Mouse (Mus musculus) intestine, embryonic 16.5 days (tissue): ENCODE data around the gene Psma3. TPM values are rescaled to one million over a fixed set of nuclear protein-coding genes. Genes with fewer than 3 reads are reported as not detected.

ENCODE experiments used
- ATAC-seq: fragments of 200-750 bp; cut with Nextera tagmentation; 2 replicates; pipeline ENCODE4 v1.8.0; 2017; ENCODE audit warnings: moderate TSS enrichment, moderate library complexity
- H3K27ac ChIP-seq: fragments of 300-500 bp; sonication (generic); 2 replicates; pipeline ENCODE4 v1.5.1; 2014; ENCODE audit warnings: mild to moderate bottlenecking, low read length
- H3K27me3 ChIP-seq: fragments of 300-500 bp; sonication (generic); replicated peaks from 2 replicates; pipeline ENCODE4 v1.6.1; 2014; ENCODE audit warnings: low read length, control low read depth, mixed read lengths; ENCODE audit not compliant: control insufficient read depth, insufficient read depth
- H3K36me3 ChIP-seq: fragments of 300-500 bp; sonication (generic); 2 replicates; pipeline ENCODE4 v1.6.1; 2014; ENCODE audit warnings: low read length, control low read depth; ENCODE audit not compliant: control insufficient read depth, insufficient read depth
- H3K4me1 ChIP-seq: fragments of 300-500 bp; sonication (generic); 2 replicates; pipeline ENCODE4 v1.6.1; 2014; ENCODE audit warnings: low read length, control low read depth, mixed read lengths; ENCODE audit not compliant: control insufficient read depth, insufficient read depth
- H3K4me2 ChIP-seq: fragments of 300-500 bp; sonication (generic); 2 replicates; pipeline ENCODE4 v1.6.1; 2014; ENCODE audit warnings: low read depth, low read length, control low read depth
- H3K4me3 ChIP-seq: fragments of 300-500 bp; sonication (generic); 2 replicates; pipeline ENCODE4 v1.5.1; 2014; ENCODE audit warnings: mild to moderate bottlenecking, low read length
- H3K9ac ChIP-seq: fragments of 300-500 bp; sonication (generic); 2 replicates; pipeline ENCODE4 v1.6.1; 2014; ENCODE audit warnings: low read depth, low read length
- H3K9me3 ChIP-seq: fragments of 300-500 bp; sonication (generic); 2 replicates; pipeline ENCODE4 v1.6.1; 2016; ENCODE audit warnings: low read length, control low read depth; ENCODE audit not compliant: control insufficient read depth
- WGBS: fragments of 180-500 bp; shearing (Covaris S2); extraction: QIAGEN DNeasy Blood & Tissue Kit; methylation state at CpG from one replicate; pipeline ENCODE4 v1.1.7; 2014; 5-methylcytosine and 5-hydroxymethylcytosine counted together
- polyA plus RNA-seq: library from polyadenylated mRNA; unstranded; fragments of >200 nt; fragmentation: Nextera tagmentation; extraction: Ambion mirVana; gene quantifications from 2 replicates; pipeline ENCODE4 v1.2.1, GENCODE M21; 2015

Gene Psma3
- polyA plus RNA-seq, result 516 and 562 TPM in 2 replicates

DNA sequence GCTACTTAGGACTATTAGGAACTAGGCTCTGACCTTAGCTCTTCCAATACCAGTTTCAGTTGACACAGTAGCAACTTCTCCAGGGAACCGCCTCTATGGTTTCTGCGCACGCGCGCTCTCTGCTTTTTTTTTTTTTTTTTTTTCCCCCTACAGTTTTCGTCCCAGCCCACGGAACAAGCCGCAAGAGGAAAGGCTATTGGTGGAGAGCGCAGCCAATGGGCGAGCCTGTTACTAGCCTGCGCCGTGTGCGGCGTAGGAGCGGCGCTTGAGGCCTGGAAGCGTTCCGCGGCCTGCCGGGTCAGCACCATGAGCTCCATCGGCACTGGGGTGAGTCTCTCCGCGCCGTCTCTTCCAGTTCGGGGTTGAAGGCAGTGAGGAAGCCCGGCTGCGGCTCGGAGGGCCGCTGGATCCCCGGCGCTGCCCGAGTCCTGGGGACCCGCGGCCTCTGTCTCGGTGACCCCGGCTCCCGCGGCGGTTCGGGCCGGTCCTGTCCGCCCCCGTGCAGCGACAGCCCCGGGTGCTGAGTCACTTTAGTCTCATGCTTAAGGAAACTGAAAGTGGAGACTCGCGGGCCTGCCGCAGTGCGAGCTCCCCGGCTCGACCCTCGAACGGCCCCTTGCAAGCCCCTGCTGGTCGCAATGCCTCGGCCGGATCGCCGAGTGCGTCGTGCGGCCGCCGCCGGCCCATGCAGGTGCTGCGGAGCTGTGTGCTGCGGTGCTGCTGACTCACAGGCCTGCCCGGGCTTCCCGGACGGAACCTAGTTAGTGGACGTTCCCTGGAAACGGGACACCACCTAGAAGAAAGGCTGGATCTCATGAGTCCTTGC, at the start of gene Psma3:
Psma3 (plus strand) TSS at position 181 of the 826 bp plus-strand sequence.
- H3K4me3 ChIP-seq, result peak within 1 kb of the TSS; percentile 78
- no peaks in the 10 kb centered on the region for H3K27me3 ChIP-seq
- peak within 1 kb of the TSS; percentile 97 for H3K9ac ChIP-seq
- H3K4me2 ChIP-seq, result peak within 1 kb of the TSS; percentile 66
- no peaks in the 10 kb centered on the region for H3K9me3 ChIP-seq
- peaks cover 11% of the 10 kb centered on the region for H3K4me1 ChIP-seq
- under 1% methylated on average over 71 of the region's 71 CpGs for WGBS
- no peaks in the 10 kb centered on the region for H3K36me3 ChIP-seq
- ATAC-seq, result peak; percentile 99
- peak within 1 kb of the TSS; percentile 98 for H3K27ac ChIP-seq

DNA sequence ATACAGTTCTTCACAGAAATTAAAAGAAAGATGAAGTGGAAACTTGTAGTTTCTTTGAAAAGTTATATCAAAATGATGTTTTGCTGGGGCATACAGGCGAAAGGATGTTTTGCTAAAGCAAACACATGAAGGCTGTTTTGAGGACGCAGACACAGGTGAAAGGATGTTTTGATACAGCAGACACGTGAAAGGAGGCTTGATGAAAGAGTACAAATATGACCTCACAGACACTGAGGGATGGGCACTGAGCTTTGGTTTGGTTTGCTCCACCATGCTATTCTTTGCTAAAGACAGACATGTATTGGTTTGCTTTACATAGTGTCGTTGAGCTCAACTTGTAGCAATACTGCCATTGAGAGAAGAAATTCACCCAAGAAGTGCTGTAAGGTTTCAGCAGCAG, 44.6 kb upstream of the Psma3 start:
- Histone ChIP-seq H3K9me3 (no peaks in the 10 kb centered on the region), H3K27me3 (no peaks in the 10 kb centered on the region), H3K36me3 (no peaks in the 10 kb centered on the region), H3K4me2 (no peak overlapping the region), H3K4me3 (no peak overlapping the region), H3K27ac (no peak overlapping the region), H3K9ac (no peak overlapping the region), H3K4me1 (no peaks in the 10 kb centered on the region)
- no peak for ATAC-seq
- WGBS, result 78% methylated on average over 4 of the region's 4 CpGs

- peak overlapping the region; percentile 88 for H3K27ac ChIP-seq
- H3K4me1 ChIP-seq, result no peaks in the 10 kb centered on the region
- H3K9me3 ChIP-seq, result no peaks in the 10 kb centered on the region
- peak overlapping the region; percentile 93 for H3K9ac ChIP-seq
- peak; percentile 52 for ATAC-seq
- H3K27me3 ChIP-seq, result no peaks in the 10 kb centered on the region
- H3K36me3 ChIP-seq, result no peaks in the 10 kb centered on the region
- WGBS, result 26% methylated on average over 9 of the region's 12 CpGs
- peak overlapping the region; percentile 87 for H3K4me3 ChIP-seq
- peak overlapping the region; percentile 52 for H3K4me2 ChIP-seq
Measured at GRCm38 (mm10) chr12:70937150-70937549, 37.3 kb upstream of the Psma3 start.

GRCm38 (mm10) chr12:70937571-70938384, 36.6 kb upstream of the Psma3 start, which contains the start of gene Actr10:
Gene Actr10 (plus strand): TSS chr12:70937857.
- no peaks in the 10 kb centered on the region for H3K27me3 ChIP-seq
- ATAC-seq, result peak; percentile 97
- peak within 1 kb of the TSS; percentile 88 for H3K27ac ChIP-seq
- H3K36me3 ChIP-seq, result no peaks in the 10 kb centered on the region
- H3K4me2 ChIP-seq, result peak within 1 kb of the TSS; percentile 62
- peak within 1 kb of the TSS; percentile 93 for H3K9ac ChIP-seq
- WGBS, result under 1% methylated on average over 56 of the region's 59 CpGs
- no peaks in the 10 kb centered on the region for H3K9me3 ChIP-seq
- H3K4me3 ChIP-seq, result peak within 1 kb of the TSS; percentile 87
- H3K4me1 ChIP-seq, result no peaks in the 10 kb centered on the region

GRCm38 (mm10) chr12:70940806-70941205, 33.6 kb upstream of the Psma3 start:
- 93% methylated on average over 7 of the region's 7 CpGs for WGBS
- no peaks in the 10 kb centered on the region for H3K9me3 ChIP-seq
- H3K4me3 ChIP-seq, result no peak overlapping the region
- H3K36me3 ChIP-seq, result peaks cover 4% of the 10 kb centered on the region
- no peaks in the 10 kb centered on the region for H3K27me3 ChIP-seq
- no peak overlapping the region for H3K27ac ChIP-seq
- no peak for ATAC-seq
- H3K4me1 ChIP-seq, result no peaks in the 10 kb centered on the region
- H3K4me2 ChIP-seq, result no peak overlapping the region
- H3K9ac ChIP-seq, result no peak overlapping the region

DNA sequence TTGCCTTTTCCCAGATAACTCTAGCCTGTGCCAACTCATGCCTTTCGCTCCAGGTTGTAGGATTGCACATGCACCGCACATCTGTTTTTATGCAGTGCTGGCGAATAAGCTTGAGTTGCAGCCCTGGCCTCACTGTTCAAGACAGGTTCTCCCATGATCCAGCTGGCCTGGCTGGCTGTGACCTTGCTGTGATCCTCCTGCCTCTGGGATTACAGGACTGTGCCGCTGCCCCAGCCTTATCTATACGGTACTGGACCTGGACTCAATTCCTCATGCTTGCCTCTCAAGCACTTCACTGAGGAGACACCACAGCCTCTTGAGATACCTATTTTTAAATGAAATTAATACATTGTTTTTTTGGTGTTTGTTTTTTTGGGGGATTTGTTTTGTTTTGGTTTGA, 30.2 kb upstream of the Psma3 start:
- 91% methylated on average over 5 of the region's 5 CpGs for WGBS
- H3K4me1 ChIP-seq, result no peaks in the 10 kb centered on the region
- no peak for ATAC-seq
- no peak overlapping the region for H3K9ac ChIP-seq
- H3K27ac ChIP-seq, result no peak overlapping the region
- no peak overlapping the region for H3K4me2 ChIP-seq
- no peak overlapping the region for H3K4me3 ChIP-seq
- H3K36me3 ChIP-seq, result peaks cover 7% of the 10 kb centered on the region
- no peaks in the 10 kb centered on the region for H3K27me3 ChIP-seq
- no peaks in the 10 kb centered on the region for H3K9me3 ChIP-seq

DNA sequence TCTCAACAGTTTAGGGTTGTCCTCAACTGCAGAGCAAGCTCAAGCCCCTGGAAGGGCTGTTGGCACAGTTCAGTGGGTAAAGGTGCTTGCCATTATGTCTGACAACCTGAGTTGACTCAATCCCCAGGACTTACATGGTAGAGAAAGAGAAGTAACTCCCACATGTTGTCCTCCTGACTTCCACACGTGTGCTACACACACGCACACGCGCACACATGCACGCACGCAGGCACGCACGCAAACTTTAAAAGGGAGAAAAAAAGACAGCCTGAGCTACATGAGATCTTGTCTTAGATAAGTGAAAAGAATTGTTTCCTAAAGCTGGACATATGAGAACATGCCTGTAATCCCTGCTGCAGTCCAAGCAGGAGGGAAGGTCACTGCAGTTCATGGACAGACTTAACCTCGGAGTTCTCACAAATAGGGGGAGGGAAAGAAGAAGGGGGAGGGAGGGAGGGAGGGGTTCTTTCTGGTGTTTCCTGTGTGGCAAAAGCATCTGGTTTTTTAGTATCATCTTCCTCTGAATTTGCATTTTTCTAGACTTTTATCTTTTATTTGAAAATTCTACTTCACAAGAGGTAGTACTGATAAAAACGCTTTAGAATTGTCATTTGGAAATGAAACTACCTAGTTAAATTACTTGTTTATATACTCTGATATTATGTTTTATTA, 27.7 kb upstream of the Psma3 start:
- Histone ChIP-seq H3K27me3 (no peaks in the 10 kb centered on the region), H3K4me1 (no peaks in the 10 kb centered on the region), H3K4me3 (no peak overlapping the region), H3K9me3 (no peaks in the 10 kb centered on the region), H3K9ac (no peak overlapping the region), H3K4me2 (no peak overlapping the region), H3K27ac (no peak overlapping the region), H3K36me3 (peaks cover 7% of the 10 kb centered on the region)
- no peak for ATAC-seq
- 89% methylated on average over 10 of the region's 10 CpGs for WGBS

- ATAC-seq, result no peak
- Histone ChIP-seq H3K27ac (no peak overlapping the region), H3K4me1 (no peaks in the 10 kb centered on the region), H3K4me2 (no peak overlapping the region), H3K4me3 (no peak overlapping the region), H3K9me3 (no peaks in the 10 kb centered on the region), H3K36me3 (peaks cover 21% of the 10 kb centered on the region), H3K9ac (no peak overlapping the region), H3K27me3 (no peaks in the 10 kb centered on the region)
- 92% methylated on average over 4 of the region's 4 CpGs for WGBS
Measured at GRCm38 (mm10) chr12:70958640-70959039, 15.8 kb upstream of the Psma3 start.

- no peaks in the 10 kb centered on the region for H3K9me3 ChIP-seq
- no peaks in the 10 kb centered on the region for H3K4me1 ChIP-seq
- peak overlapping the region; percentile 64 for H3K4me2 ChIP-seq
- peak overlapping the region; percentile 96 for H3K27ac ChIP-seq
- H3K27me3 ChIP-seq, result no peaks in the 10 kb centered on the region
- 39% methylated on average over 8 of the region's 8 CpGs for WGBS
- H3K9ac ChIP-seq, result peak overlapping the region; percentile 80
- peak overlapping the region; percentile 70 for H3K4me3 ChIP-seq
- ATAC-seq, result no peak
- peaks cover 3% of the 10 kb centered on the region; the same call in 1 of the 2 replicates for H3K36me3 ChIP-seq
Measured at GRCm38 (mm10) chr12:70967581-70967980, 6.8 kb upstream of the Psma3 start.
